Mouse (Mus musculus) ES-Bruce4 (cell line): Measurements from ENCODE around the gene Ddrgk1.

Source experiments
- CTCF ChIP-seq: IDR thresholded peaks from one replicate; pipeline ENCODE4 v1.8.1; 2011; ENCODE audit warnings: low read depth, low read length
- EP300 ChIP-seq: IDR thresholded peaks from 2 replicates; pipeline ENCODE4 v1.6.1; 2011; ENCODE audit warnings: low read depth, low read length; ENCODE audit not compliant: insufficient read depth
- POLR2A ChIP-seq: IDR thresholded peaks from one replicate; pipeline ENCODE4 v1.8.1; 2011; ENCODE audit warnings: low read length; ENCODE audit not compliant: insufficient read depth

DNA sequence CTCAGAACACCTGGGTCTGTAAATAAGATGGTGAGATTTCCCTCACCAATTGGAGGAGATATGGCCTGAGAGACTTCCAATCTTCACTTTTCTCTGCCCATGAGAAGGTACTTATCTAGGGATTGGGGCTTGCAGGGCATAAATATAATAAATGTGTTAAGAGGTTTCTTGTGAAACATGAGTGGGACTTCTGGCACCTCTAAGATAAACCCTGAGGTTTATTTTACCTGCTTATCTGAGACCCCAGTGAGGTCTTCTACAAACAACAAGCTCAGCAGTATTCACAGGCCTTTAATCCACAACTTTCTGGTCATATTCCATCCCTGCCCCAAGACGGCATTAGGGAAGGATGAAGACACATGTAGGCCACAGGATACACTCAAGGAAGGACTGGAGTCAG is 10.7 kb downstream of the Ddrgk1 start:
- TF ChIP-seq CTCF, result no peak
- no peak for TF ChIP-seq POLR2A
- no peak for TF ChIP-seq EP300
